Mouse (Mus musculus) urinary bladder, postnatal 10 days (tissue): ENCODE measurements around the gene Fam214a.

ENCODE experiments used
- DNase-seq: peaks from one replicate; pipeline ENCODE4 v3.0.0; 2022; ENCODE audit warnings: low spot score

Fam214a gene

GRCm38 (mm10) chr9:74952756-74953247, at the start of gene Fam214a:
Fam214a (plus strand) TSS chr9:74952884.
- DNase-seq = peak; percentile 74

- DNase-seq = no peak
Measured at GRCm38 (mm10) chr9:74904866-74905508, 47.7 kb upstream of the Fam214a start.

- no peak for DNase-seq
Measured at GRCm38 (mm10) chr9:74906951-74907350, 45.7 kb upstream of the Fam214a start.

GRCm38 (mm10) chr9:74909245-74909644, 43.4 kb upstream of the Fam214a start:
- peak; percentile 18 for DNase-seq

- no peak for DNase-seq
Measured at GRCm38 (mm10) chr9:74910226-74910759, 42.4 kb upstream of the Fam214a start.

- DNase-seq = no peak
Measured at GRCm38 (mm10) chr9:74911430-74911829, 41.3 kb upstream of the Fam214a start.

- no peak for DNase-seq
Measured at GRCm38 (mm10) chr9:74911919-74912318, 40.8 kb upstream of the Fam214a start.

GRCm38 (mm10) chr9:74912619-74913376, 39.9 kb upstream of the Fam214a start:
- DNase-seq = no peak

GRCm38 (mm10) chr9:74915611-74916010, 37.1 kb upstream of the Fam214a start:
- no peak for DNase-seq

GRCm38 (mm10) chr9:74920450-74920849, 32.2 kb upstream of the Fam214a start:
- no peak for DNase-seq

- no peak for DNase-seq
Measured at GRCm38 (mm10) chr9:74921422-74921821, 31.3 kb upstream of the Fam214a start.

- DNase-seq = no peak
Measured at GRCm38 (mm10) chr9:74922884-74923283, 29.8 kb upstream of the Fam214a start.

- no peak for DNase-seq
Measured at GRCm38 (mm10) chr9:74923291-74923977, 29.2 kb upstream of the Fam214a start.

GRCm38 (mm10) chr9:74925220-74925769, 27.4 kb upstream of the Fam214a start:
- DNase-seq = no peak

GRCm38 (mm10) chr9:74929981-74930423, 22.7 kb upstream of the Fam214a start:
- no peak for DNase-seq

GRCm38 (mm10) chr9:74930653-74931052, 22.0 kb upstream of the Fam214a start:
- DNase-seq = no peak

- no peak for DNase-seq
Measured at GRCm38 (mm10) chr9:74935289-74935688, 17.4 kb upstream of the Fam214a start.

- DNase-seq = no peak
Measured at GRCm38 (mm10) chr9:74937761-74938160, 14.9 kb upstream of the Fam214a start.

GRCm38 (mm10) chr9:74938670-74939534, 13.8 kb upstream of the Fam214a start:
- no peak for DNase-seq

- DNase-seq = no peak
Measured at GRCm38 (mm10) chr9:74946713-74947402, 5.8 kb upstream of the Fam214a start.

GRCm38 (mm10) chr9:74951491-74951890, 1.2 kb upstream of the Fam214a start:
- no peak for DNase-seq
